ENCODE assay signal across 9 mouse cellular contexts in genomic region chr13:52222315-52223097, GRCm38 (mm10).
DNase-seq lines count a peak whose midpoint lies in the region; ATAC-seq and TF ChIP-seq lines count a peak whose summit lies in the region.
"Had no signal": no experiment of that assay in that cellular context is flagged by ENCODE, and none has a peak within 500 bp of the region (broad histone marks: within the 10 kb centered on the region; RNA-seq: fewer than 3 reads in every experiment).

No protein-coding gene starts in this region.

- no peak for TF ChIP-seq POLR2A in testis, adult 2 months (IDR thresholded peaks at IDR 0.05; ENCODE audit: control insufficient read depth, low read depth, low read length)

- no peak overlapping the region for H3K4me2 ChIP-seq in neural tube, embryonic 15.5 days
- 0 out of 2 replicates have a peak overlapping the region, but pooled peaks have one; percentile 24 for H3K4me2 ChIP-seq in heart, embryonic 11.5 days

- H3K9me3 ChIP-seq in neural tube, embryonic 15.5 days (replicated peaks), result 0 out of 2 replicates have a peak, but pooled peaks cover 3% of the 10 kb centered on the region
- no peaks in the 10 kb centered on the region for H3K9me3 ChIP-seq in heart, embryonic 11.5 days (replicated peaks; ENCODE audit: control insufficient read depth, low read length)

- no peak overlapping the region for H3K27ac ChIP-seq in neural tube, embryonic 15.5 days (replicated peaks)
- H3K27ac ChIP-seq in heart, embryonic 11.5 days (ENCODE audit: low read depth, low read length), result 0 out of 2 replicates have a peak overlapping the region, but pooled peaks have one; percentile 7
- peak overlapping the region; percentile 69 for H3K27ac ChIP-seq in testis, adult 2 months (ENCODE audit: control insufficient read depth, insufficient read depth, low read depth, low read length)
- H3K27ac ChIP-seq in left cerebral cortex, adult 2 months, result no peak overlapping the region
- H3K27ac ChIP-seq: liver, embryonic 14.5 days had no signal

- ATAC-seq in neural tube, embryonic 15.5 days (ENCODE audit: low FRiP score), result no peak
- ATAC-seq in heart, embryonic 11.5 days (replicated peaks; ENCODE audit: insufficient number of reproducible peaks, low FRiP score, low TSS enrichment), result no peak
- no peak for ATAC-seq in activated CD4-positive, CD25-positive, alpha-beta regulatory T cell, adult 4 months

- no peak for TF ChIP-seq CTCF in testis, adult 2 months (IDR thresholded peaks at IDR 0.05; ENCODE audit: control insufficient read depth, insufficient read depth, insufficient replicate concordance, low read depth, low read length)
- no peak for TF ChIP-seq CTCF in left cerebral cortex, adult 2 months (IDR thresholded peaks at IDR 0.05)

- peaks cover 9% of the 10 kb centered on the region for H3K4me1 ChIP-seq in neural tube, embryonic 15.5 days
- H3K4me1 ChIP-seq in heart, embryonic 11.5 days (ENCODE audit: control insufficient read depth, insufficient read depth, low read length), result peaks cover 17% of the 10 kb centered on the region
- H3K4me1 ChIP-seq in testis, adult 2 months (ENCODE audit: control insufficient read depth, insufficient read depth, low read length), result peaks cover 9% of the 10 kb centered on the region

- H3K9ac ChIP-seq in neural tube, embryonic 15.5 days (replicated peaks), result no peak overlapping the region
- peak overlapping the region; percentile 17; the same call in 1 of the 2 replicates for H3K9ac ChIP-seq in heart, embryonic 11.5 days (ENCODE audit: low read depth, low read length)
- H3K9ac ChIP-seq: liver, embryonic 14.5 days had no signal

- H3K27me3 ChIP-seq in neural tube, embryonic 15.5 days (replicated peaks), result 0 out of 2 replicates have a peak, but pooled peaks cover 9% of the 10 kb centered on the region
- no peaks in the 10 kb centered on the region for H3K27me3 ChIP-seq in heart, embryonic 11.5 days (ENCODE audit: control insufficient read depth, insufficient read depth, low read length)
- no peaks in the 10 kb centered on the region for H3K27me3 ChIP-seq in testis, adult 2 months (ENCODE audit: control insufficient read depth, insufficient read depth, low read length)

- 45% methylated on average over 11 of the region's 11 CpGs for WGBS in neural tube, embryonic 15.5 days
- WGBS in heart, embryonic 11.5 days (ENCODE audit: insufficient replicate concordance), result 23% methylated on average over 11 of the region's 11 CpGs

- intact Hi-C loops in left cerebral cortex, adult 2 months (cut with DNase I), result loop anchor here (1.0 kb wide), 2 partner anchors 378 to 383 kb away; no protein-coding TSS in a partner anchor

- DNase-seq in neural tube, embryonic 10.5 days (ENCODE audit: extremely low spot score, low spot score), result peak; percentile 26
- DNase-seq in liver, result peak; percentile 6
- no peak for DNase-seq in layer of hippocampus, postnatal 25 days (ENCODE audit: extremely low spot score in 1 of 2, low spot score in 1 of 2)
- DNase-seq in left cerebral cortex, adult 2 months (ENCODE audit: extremely low spot score in 1 of 2, low spot score in 2 of 2), result no peak

- H3K4me3 ChIP-seq in neural tube, embryonic 15.5 days (replicated peaks), result no peak overlapping the region
- H3K4me3 ChIP-seq in heart, embryonic 11.5 days (ENCODE audit: low read depth, low read length), result no peak overlapping the region
- H3K4me3 ChIP-seq in testis, adult 2 months (ENCODE audit: control insufficient read depth, low read depth, low read length), result no peak overlapping the region
- no peak overlapping the region for H3K4me3 ChIP-seq in left cerebral cortex, adult 2 months

- H3K36me3 ChIP-seq in neural tube, embryonic 15.5 days, result no peaks in the 10 kb centered on the region
- H3K36me3 ChIP-seq in heart, embryonic 11.5 days (ENCODE audit: control insufficient read depth, insufficient read depth, low read length), result no peaks in the 10 kb centered on the region
- no peaks in the 10 kb centered on the region for H3K36me3 ChIP-seq in testis, adult 2 months (ENCODE audit: control insufficient read depth, insufficient read depth, low read length)

Comparison
In these comparisons a context has a peak if more than half of its experiments do, and no peak if none do; other contexts are left out.
1. DNase-seq: peak in neural tube, embryonic 10.5 days (single experiment) and liver (single experiment); none in layer of hippocampus, postnatal 25 days (0 of 2) and left cerebral cortex, adult 2 months (0 of 2).
2. H3K27ac ChIP-seq: peak in heart, embryonic 11.5 days (single experiment) and testis, adult 2 months (single experiment); none in neural tube, embryonic 15.5 days (single experiment) and left cerebral cortex, adult 2 months (single experiment).